8 mouse cellular contexts compared by ENCODE assay signal in the genomic region with DNA sequence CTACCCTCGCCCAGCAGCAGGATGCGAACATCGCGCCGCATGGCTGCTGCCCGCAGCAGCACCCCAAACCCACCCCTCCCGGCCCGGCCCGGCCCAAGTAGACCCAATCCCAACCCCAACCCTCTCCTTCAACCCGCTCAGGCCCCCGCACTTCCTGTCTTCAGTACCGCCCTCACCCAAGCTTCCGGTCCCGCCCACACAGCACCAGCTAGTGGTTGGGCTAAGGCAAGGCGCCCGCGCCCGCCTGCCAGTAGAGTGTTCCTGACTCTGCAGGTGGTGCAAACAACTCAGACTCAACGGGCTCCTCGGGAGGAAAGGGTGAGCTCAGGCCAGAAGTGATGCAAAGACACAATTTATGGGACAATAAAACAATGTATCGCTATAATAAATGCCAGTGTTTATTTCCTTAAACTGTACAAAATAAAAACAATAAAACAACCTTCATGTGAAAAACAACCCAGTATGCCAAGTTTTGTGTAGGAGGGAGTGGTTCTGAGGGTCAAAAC. TPM values are rescaled to one million over a fixed set of nuclear protein-coding genes. Genes with fewer than 3 reads are reported as not detected.
A peak's percentile ranks its signal among the peaks of the same experiment; 100 is the strongest.
DNase-seq lines count a peak whose midpoint lies in the region; ATAC-seq lines count a peak whose summit lies in the region.

TSS of gene Rhot2 (minus strand) at position 456 of the 506 bp plus-strand sequence.

- H3K4me1 ChIP-seq in hindbrain, embryonic 11.5 days (replicated peaks; ENCODE audit: control insufficient read depth, insufficient read depth, low read length), result no peaks in the 10 kb centered on the region; the same call in none of the 2 replicates

- peak; percentile 92 for ATAC-seq in hindbrain, embryonic 11.5 days (ENCODE audit: low FRiP score)

- peaks cover 18% of the 10 kb centered on the region for H3K36me3 ChIP-seq in hindbrain, embryonic 11.5 days (ENCODE audit: control insufficient read depth, insufficient read depth, low read length)

- peak within 1 kb of the TSS; percentile 82 for H3K4me3 ChIP-seq in hindbrain, embryonic 11.5 days (ENCODE audit: low read depth, low read length)

- peak within 1 kb of the TSS; percentile 67 for H3K4me2 ChIP-seq in hindbrain, embryonic 11.5 days (replicated peaks; ENCODE audit: low read depth, low read length)

- no peaks in the 10 kb centered on the region for H3K9me3 ChIP-seq in hindbrain, embryonic 11.5 days (ENCODE audit: control insufficient read depth, low read length)

- H3K9ac ChIP-seq in hindbrain, embryonic 11.5 days (ENCODE audit: low read depth, low read length), result peak within 1 kb of the TSS; percentile 72

- H3K27me3 ChIP-seq in hindbrain, embryonic 11.5 days (ENCODE audit: control insufficient read depth, insufficient read depth, low read length), result no peaks in the 10 kb centered on the region

- H3K27ac ChIP-seq in hindbrain, embryonic 11.5 days (ENCODE audit: low read depth, low read length), result peak within 1 kb of the TSS; percentile 58; the same call in 1 of the 2 replicates

- WGBS in hindbrain, embryonic 11.5 days, result under 1% methylated on average over 20 of the region's 21 CpGs

- DNase-seq in MN1 (ENCODE audit: low spot score), result peak; percentile 87
- peak; percentile 93 for DNase-seq in cerebellum, adult 9-10 months
- peak; percentile 87 to 97 for DNase-seq in frontal cortex, adult 2 months (ENCODE audit: extremely low spot score in 1 of 2, low spot score in 1 of 2)
- DNase-seq in hindbrain, embryonic 11.5 days (ENCODE audit: low spot score), result peak; percentile 97
- peak; percentile 89 to 95 for DNase-seq in layer of hippocampus, postnatal 14 days (ENCODE audit: low spot score in 2 of 2)
- DNase-seq in lung, postnatal 14 days, result peak; percentile 96
- peak; percentile 86 for DNase-seq in retina, adult 2 months (ENCODE audit: low read depth, low spot score)
- peak; percentile 97 to 98 for DNase-seq in thymus, postnatal 36 days

RNA-seq across cellular contexts. Expression of gene Rhot2, which starts in this region (rescaled TPM):
- polyA plus RNA-seq in frontal cortex, adult 2 months (2012; rRNA removed), result 101 and 122 TPM in 2 replicates
- 7.9 and 9.3 TPM in 2 replicates for polyA plus RNA-seq in hindbrain, embryonic 11.5 days (2014; fragmentation: Nextera tagmentation; extraction: Ambion mirVana)
- 10 to 100 TPM; 95.6 to 97.8 TPM for total RNA-seq in layer of hippocampus, postnatal 14 days (2021)

Comparison
In these comparisons a context has a peak if more than half of its experiments do, and no peak if none do; other contexts are left out.
1. Peak in every context shown above with its lines: DNase-seq, ATAC-seq, H3K4me3 ChIP-seq and H3K27ac ChIP-seq.